In genomic region chr16:91374253-91374634, GRCm38 (mm10) we compare ENCODE assay signal across 10 mouse cellular contexts. TPM values are rescaled to one million over a fixed set of nuclear protein-coding genes. Genes with fewer than 3 reads are reported as not detected.
DNase-seq lines count a peak whose midpoint lies in the region; ATAC-seq and TF ChIP-seq lines count a peak whose summit lies in the region.
"Had no signal": no experiment of that assay in that cellular context is flagged by ENCODE, and none has a peak within 500 bp of the region (broad histone marks: within the 10 kb centered on the region; RNA-seq: fewer than 3 reads in every experiment).

No protein-coding gene starts in this region.

- H3K4me3 ChIP-seq in erythroblast, embryonic 14.5 days (replicated peaks) = peak overlapping the region; percentile 79
- H3K4me3 ChIP-seq in layer of hippocampus, adult 2 months = peak overlapping the region; percentile 96; the same call in 1 of the 2 replicates
- H3K4me3 ChIP-seq in heart, postnatal 0 days (ENCODE audit: low read depth, low read length) = peak overlapping the region; percentile 98
- peak overlapping the region; percentile 99 for H3K4me3 ChIP-seq in megakaryocyte, embryonic 14.5 days (replicated peaks)

- intact Hi-C loops in left cerebral cortex, postnatal 25 days (cut with DNase I) = loop anchor here (5.0 kb wide), 2 partner anchors 68 to 113 kb away; partner anchors contain the start of gene Ifnar1

- TF ChIP-seq CTCF in layer of hippocampus, adult 2 months (conservative IDR thresholded peaks at IDR 0.05) = no peak
- no peak for TF ChIP-seq CTCF in heart, postnatal 0 days (IDR thresholded peaks at IDR 0.05; ENCODE audit: low read depth)

- no peak for TF ChIP-seq EP300 in heart, postnatal 0 days (IDR thresholded peaks at IDR 0.05; ENCODE audit: low read depth)

- no peak overlapping the region; the same call in 1 of the 2 replicates for H3K9ac ChIP-seq in heart, postnatal 0 days (replicated peaks; ENCODE audit: low read depth, low read length)

- 33% methylated on average over 3 of the region's 3 CpGs for WGBS in heart, postnatal 0 days

- H3K9me3 ChIP-seq in erythroblast, embryonic 14.5 days (ENCODE audit: control insufficient read depth, low read length) = peaks cover 3% of the 10 kb centered on the region
- no peaks in the 10 kb centered on the region for H3K9me3 ChIP-seq in heart, postnatal 0 days (replicated peaks; ENCODE audit: control insufficient read depth, low read length)
- H3K9me3 ChIP-seq in megakaryocyte, embryonic 14.5 days = peaks cover 8% of the 10 kb centered on the region; the same call in 1 of the 2 replicates

- H3K27me3 ChIP-seq in erythroblast, embryonic 14.5 days (ENCODE audit: control insufficient read depth) = no peaks in the 10 kb centered on the region
- no peaks in the 10 kb centered on the region for H3K27me3 ChIP-seq in heart, postnatal 0 days (ENCODE audit: control insufficient read depth, insufficient read depth, low read length)
- no peaks in the 10 kb centered on the region for H3K27me3 ChIP-seq in megakaryocyte, embryonic 14.5 days (replicated peaks)

- no peak for DNase-seq in layer of hippocampus, adult 2 months (ENCODE audit: low spot score in 2 of 2)
- no peak for DNase-seq in layer of hippocampus, adult 9-11 months
- DNase-seq in heart, postnatal 0 days (ENCODE audit: low spot score) = no peak
- no peak for DNase-seq in right cerebral cortex, postnatal 36 days (ENCODE audit: low spot score in 2 of 2)
- DNase-seq in left cerebral cortex, postnatal 25 days (ENCODE audit: low spot score in 2 of 2) = no peak
- DNase-seq: kidney, postnatal 4 days had no signal

- peaks cover 49% of the 10 kb centered on the region for H3K36me3 ChIP-seq in erythroblast, embryonic 14.5 days (ENCODE audit: control insufficient read depth)
- H3K36me3 ChIP-seq in heart, postnatal 0 days (replicated peaks; ENCODE audit: control insufficient read depth, insufficient read depth, low read length) = no peaks in the 10 kb centered on the region
- H3K36me3 ChIP-seq in megakaryocyte, embryonic 14.5 days (replicated peaks; ENCODE audit: low read length) = peaks cover 41% of the 10 kb centered on the region

- peaks cover 66% of the 10 kb centered on the region for H3K4me1 ChIP-seq in erythroblast, embryonic 14.5 days (ENCODE audit: control insufficient read depth)
- H3K4me1 ChIP-seq in heart, postnatal 0 days (ENCODE audit: control insufficient read depth, insufficient read depth) = peaks cover 19% of the 10 kb centered on the region
- peaks cover 34% of the 10 kb centered on the region for H3K4me1 ChIP-seq in megakaryocyte, embryonic 14.5 days

- H3K27ac ChIP-seq in layer of hippocampus, adult 2 months = peak overlapping the region; percentile 90
- H3K27ac ChIP-seq in heart, postnatal 0 days (ENCODE audit: low read depth) = peak overlapping the region; percentile 98; the same call in 1 of the 2 replicates

- peak overlapping the region; percentile 72 for H3K4me2 ChIP-seq in heart, postnatal 0 days (ENCODE audit: low read depth, low read length)

- no peak for ATAC-seq in erythroblast, adult 5-6 weeks (replicated peaks; ENCODE audit: low FRiP score, poor library complexity, severe bottlenecking)
- no peak for ATAC-seq in heart, postnatal 0 days (ENCODE audit: insufficient read depth, low read depth)

RNA-seq across cellular contexts. Expression of gene Ifnar2, which starts 1.7 kb away (rescaled TPM):
- 7.3 and 9.3 TPM in 2 replicates for polyA plus RNA-seq in erythroblast, embryonic 14.5 days (2012)
- total RNA-seq in erythroblast, adult 5-6 weeks (2015; ENCODE audit: low replicate concordance) = 126 and 156 TPM in 2 replicates
- total RNA-seq in erythroblast, adult 5-6 weeks (2017; ENCODE audit: low replicate concordance) = 132 and 164 TPM in 2 replicates
- total RNA-seq in layer of hippocampus, adult 2 months (2021) = 10 to 100 TPM; 19.8 to 25.5 TPM
- total RNA-seq in heart, postnatal 0 days (2014; rRNA removed; ENCODE audit: low replicate concordance) = 30.0 and 31.0 TPM in 2 replicates
- polyA plus RNA-seq in heart, postnatal 0 days (2015; fragmentation: Nextera tagmentation; extraction: Ambion mirVana) = 48.8 and 49.8 TPM in 2 replicates
- 45.8 and 47.7 TPM in 2 replicates for polyA plus RNA-seq in megakaryocyte, embryonic 14.5 days (2012; ENCODE audit: insufficient read depth, low replicate concordance)
- 10 to 100 TPM; 20.5 to 20.6 TPM for total RNA-seq in left cerebral cortex, postnatal 25 days (2021)

RNA-seq across cellular contexts. Expression of gene Gm21970, which starts 17.3 kb away (rescaled TPM):
- not detected in 2 replicates for polyA plus RNA-seq in erythroblast, embryonic 14.5 days (2012)
- total RNA-seq in erythroblast, adult 5-6 weeks (2015; ENCODE audit: low replicate concordance) = 12.3 TPM in 1 of 2 replicates, not detected in the other
- total RNA-seq in erythroblast, adult 5-6 weeks (2017; ENCODE audit: low replicate concordance) = 7.8 TPM in 1 of 2 replicates, not detected in the other
- total RNA-seq in layer of hippocampus, adult 2 months (2021) = not detected
- 2.4 TPM in 1 of 2 replicates, not detected in the other for total RNA-seq in heart, postnatal 0 days (2014; rRNA removed; ENCODE audit: low replicate concordance)
- 0.27 TPM in 1 of 2 replicates, not detected in the other for polyA plus RNA-seq in heart, postnatal 0 days (2015; fragmentation: Nextera tagmentation; extraction: Ambion mirVana)
- not detected in 2 replicates for polyA plus RNA-seq in megakaryocyte, embryonic 14.5 days (2012; ENCODE audit: insufficient read depth, low replicate concordance)
- total RNA-seq in left cerebral cortex, postnatal 25 days (2021) = not detected
- polyA plus RNA-seq: cortical plate, adult 2 months had no signal

RNA-seq across cellular contexts. Expression of gene Il10rb, which starts 31.7 kb away (rescaled TPM):
- polyA plus RNA-seq in erythroblast, embryonic 14.5 days (2012) = 0.73 and 0.96 TPM in 2 replicates
- 43.9 and 52.3 TPM in 2 replicates for total RNA-seq in erythroblast, adult 5-6 weeks (2015; ENCODE audit: low replicate concordance)
- total RNA-seq in erythroblast, adult 5-6 weeks (2017; ENCODE audit: low replicate concordance) = 39.4 and 48.8 TPM in 2 replicates
- 1 to 10 TPM; 8.6 to 9.0 TPM for total RNA-seq in layer of hippocampus, adult 2 months (2021)
- 44.4 and 63.3 TPM in 2 replicates for total RNA-seq in heart, postnatal 0 days (2014; rRNA removed; ENCODE audit: low replicate concordance)
- polyA plus RNA-seq in heart, postnatal 0 days (2015; fragmentation: Nextera tagmentation; extraction: Ambion mirVana) = 89.0 and 99.4 TPM in 2 replicates
- 2.0 and 13.1 TPM in 2 replicates for polyA plus RNA-seq in megakaryocyte, embryonic 14.5 days (2012; ENCODE audit: insufficient read depth, low replicate concordance)
- total RNA-seq in left cerebral cortex, postnatal 25 days (2021) = 1 to 10 TPM; 9.1 to 9.7 TPM
